8 mouse cellular contexts compared by ENCODE assay signal in genomic region chr7:80849710-80850109, GRCm38 (mm10). TPM values are rescaled to one million over a fixed set of nuclear protein-coding genes. Genes with fewer than 3 reads are reported as not detected.
A peak's percentile ranks its signal among the peaks of the same experiment; 100 is the strongest.
DNase-seq lines count a peak whose midpoint lies in the region; ATAC-seq and TF ChIP-seq lines count a peak whose summit lies in the region.

No protein-coding gene starts in this region.

- H3K27me3 ChIP-seq in forebrain, postnatal 0 days (ENCODE audit: insufficient read depth, low read length): no peaks in the 10 kb centered on the region
- no peaks in the 10 kb centered on the region for H3K27me3 ChIP-seq in stomach, postnatal 0 days (ENCODE audit: control insufficient read depth, insufficient read depth, low read length)

- no peak for TF ChIP-seq EP300 in stomach, postnatal 0 days (optimal IDR thresholded peaks at IDR 0.05)

- H3K27ac ChIP-seq in forebrain, postnatal 0 days (ENCODE audit: low read depth, low read length): no peak overlapping the region
- no peak overlapping the region for H3K27ac ChIP-seq in stomach, postnatal 0 days (replicated peaks)

- H3K9me3 ChIP-seq in forebrain, postnatal 0 days (ENCODE audit: low read length): no peaks in the 10 kb centered on the region
- H3K9me3 ChIP-seq in stomach, postnatal 0 days (ENCODE audit: control insufficient read depth, low read length): no peaks in the 10 kb centered on the region

- peak; percentile 72 for ATAC-seq in forebrain, postnatal 0 days
- ATAC-seq in stomach, postnatal 0 days (ENCODE audit: low FRiP score, low TSS enrichment): peak; percentile 80

- H3K9ac ChIP-seq in forebrain, postnatal 0 days: no peak overlapping the region
- no peak overlapping the region for H3K9ac ChIP-seq in stomach, postnatal 0 days (ENCODE audit: low read length)

- H3K4me2 ChIP-seq in forebrain, postnatal 0 days (ENCODE audit: low read depth): no peak overlapping the region
- no peak overlapping the region for H3K4me2 ChIP-seq in stomach, postnatal 0 days (replicated peaks; ENCODE audit: low read depth)

- DNase-seq in gastrocnemius, adult 18-20 months (ENCODE audit: low spot score): peak; percentile 53
- no peak for DNase-seq in gastrocnemius, adult 8-10 months (ENCODE audit: low spot score in 2 of 2)
- DNase-seq in CD4-positive helper T cell, adult 2 months (ENCODE audit: low read depth, low spot score): peak; percentile 71
- peak; percentile 39 to 55 for DNase-seq in cerebellum, adult 18-20 months
- DNase-seq in forebrain, postnatal 0 days: peak; percentile 79
- DNase-seq in kidney, adult 8-10 months: peak; percentile 47 to 60
- DNase-seq in lung, postnatal 36 days: peak; percentile 69
- peak; percentile 51 for DNase-seq in stomach, postnatal 0 days (ENCODE audit: low spot score)

- 31% methylated on average over 4 of the region's 4 CpGs for WGBS in forebrain, postnatal 0 days
- 28% methylated on average over 4 of the region's 4 CpGs for WGBS in stomach, postnatal 0 days

- no peaks in the 10 kb centered on the region for H3K36me3 ChIP-seq in forebrain, postnatal 0 days (ENCODE audit: insufficient read depth)
- no peaks in the 10 kb centered on the region for H3K36me3 ChIP-seq in stomach, postnatal 0 days (ENCODE audit: control insufficient read depth, insufficient read depth, low read length)

- H3K4me3 ChIP-seq in forebrain, postnatal 0 days (ENCODE audit: low read depth, low read length): no peak overlapping the region
- no peak overlapping the region for H3K4me3 ChIP-seq in stomach, postnatal 0 days (ENCODE audit: low read depth, low read length)

- peak; percentile 93 for TF ChIP-seq CTCF in forebrain, postnatal 0 days (IDR thresholded peaks at IDR 0.05; ENCODE audit: low read depth)
- peak; percentile 97 for TF ChIP-seq CTCF in stomach, postnatal 0 days (IDR thresholded peaks at IDR 0.05; ENCODE audit: low read depth)

- no peaks in the 10 kb centered on the region for H3K4me1 ChIP-seq in forebrain, postnatal 0 days (ENCODE audit: insufficient read depth)
- H3K4me1 ChIP-seq in stomach, postnatal 0 days (replicated peaks; ENCODE audit: control insufficient read depth, insufficient read depth): no peaks in the 10 kb centered on the region

RNA-seq across cellular contexts. Expression of gene Zscan2, which starts 11.0 kb away (rescaled TPM):
- 1 to 10 TPM; 1.5 to 2.1 TPM for total RNA-seq in gastrocnemius, adult 18-20 months (2021)
- 1 to 10 TPM; 1.8 to 2.4 (median 2.0) TPM for total RNA-seq in gastrocnemius, adult 8-10 months (2022)
- 29.1 and 38.3 TPM in 2 replicates for total RNA-seq in forebrain, postnatal 0 days (2014; rRNA removed)
- polyA plus RNA-seq in forebrain, postnatal 0 days (2015; fragmentation: Nextera tagmentation; extraction: Ambion mirVana): 1.6 and 3.3 TPM in 2 replicates
- polyA plus RNA-seq in stomach, postnatal 0 days (2015; fragmentation: Nextera tagmentation; extraction: Ambion mirVana): 0.63 and 0.76 TPM in 2 replicates

RNA-seq across cellular contexts. Expression of gene Iqgap1, which starts 23.9 kb away (rescaled TPM):
- total RNA-seq in gastrocnemius, adult 18-20 months (2021): 10 to 100 TPM; 12.1 to 16.8 TPM
- 10 to 100 TPM in 2 of 4 experiments, 1 to 10 TPM in 2; 6.3 to 12.7 (median 10.6) TPM for total RNA-seq in gastrocnemius, adult 8-10 months (2022)
- 30.1 and 35.9 TPM in 2 replicates for total RNA-seq in forebrain, postnatal 0 days (2014; rRNA removed)
- polyA plus RNA-seq in forebrain, postnatal 0 days (2015; fragmentation: Nextera tagmentation; extraction: Ambion mirVana): 8.6 and 11.5 TPM in 2 replicates
- polyA plus RNA-seq in stomach, postnatal 0 days (2015; fragmentation: Nextera tagmentation; extraction: Ambion mirVana): 52.8 and 58.0 TPM in 2 replicates

RNA-seq across cellular contexts. Expression of gene Wdr73, which starts 51.4 kb away (rescaled TPM):
- total RNA-seq in gastrocnemius, adult 18-20 months (2021): 1 to 10 TPM; 3.1 to 3.3 TPM
- total RNA-seq in gastrocnemius, adult 8-10 months (2022): 1 to 10 TPM; 2.4 to 6.0 (median 3.8) TPM
- total RNA-seq in forebrain, postnatal 0 days (2014; rRNA removed): 48.4 and 54.0 TPM in 2 replicates
- 38.6 and 41.2 TPM in 2 replicates for polyA plus RNA-seq in forebrain, postnatal 0 days (2015; fragmentation: Nextera tagmentation; extraction: Ambion mirVana)
- 16.8 and 16.9 TPM in 2 replicates for polyA plus RNA-seq in stomach, postnatal 0 days (2015; fragmentation: Nextera tagmentation; extraction: Ambion mirVana)

RNA-seq across cellular contexts. Expression of gene Nmb, which starts 55.2 kb away (rescaled TPM):
- 10 to 100 TPM in 1 of 2 experiments, 1 to 10 TPM in 1; 3.8 to 10.7 TPM for total RNA-seq in gastrocnemius, adult 18-20 months (2021)
- 1 to 10 TPM; 2.4 to 5.0 (median 4.0) TPM for total RNA-seq in gastrocnemius, adult 8-10 months (2022)
- 8.6 and 13.5 TPM in 2 replicates for total RNA-seq in forebrain, postnatal 0 days (2014; rRNA removed)
- 10.9 and 13.9 TPM in 2 replicates for polyA plus RNA-seq in forebrain, postnatal 0 days (2015; fragmentation: Nextera tagmentation; extraction: Ambion mirVana)
- polyA plus RNA-seq in stomach, postnatal 0 days (2015; fragmentation: Nextera tagmentation; extraction: Ambion mirVana): 1.9 and 3.3 TPM in 2 replicates

Comparison
In these comparisons a context has a peak if more than half of its experiments do, and no peak if none do; other contexts are left out.
1. DNase-seq: peak in gastrocnemius, adult 18-20 months (single experiment), CD4-positive helper T cell, adult 2 months (single experiment), cerebellum, adult 18-20 months (2 of 2), forebrain, postnatal 0 days (single experiment), kidney, adult 8-10 months (2 of 2), lung, postnatal 36 days (single experiment) and stomach, postnatal 0 days (single experiment); none in gastrocnemius, adult 8-10 months (0 of 2).